Mouse (Mus musculus) forebrain, postnatal 0 days (tissue): Measurements from ENCODE around the gene Krt16. TPM values are rescaled to one million over a fixed set of nuclear protein-coding genes. Genes with fewer than 3 reads are reported as not detected.

ENCODE experiments used
- ATAC-seq: fragments of 200-750 bp; cut with Nextera tagmentation; 2 replicates; pipeline ENCODE4 v1.8.0; 2017; ENCODE audit warnings: mild to moderate bottlenecking, moderate library complexity
- DNase-seq: peaks from one replicate; pipeline ENCODE4 v3.0.0-alpha.2; 2015
- H3K27ac ChIP-seq: fragments of 300-500 bp; sonication (generic); 2 replicates; pipeline ENCODE4 v1.5.1; 2014; ENCODE audit warnings: low read depth, mild to moderate bottlenecking, antibody characterized with exemption, low read length, moderate library complexity, mixed read lengths
- H3K27me3 ChIP-seq: fragments of 300-500 bp; sonication (generic); 2 replicates; pipeline ENCODE4 v1.6.1; 2014; ENCODE audit warnings: mild to moderate bottlenecking, low read length, mixed read lengths; ENCODE audit not compliant: insufficient read depth
- H3K36me3 ChIP-seq: fragments of 300-500 bp; sonication (generic); 2 replicates; pipeline ENCODE4 v1.6.1; 2014; ENCODE audit warnings: mild to moderate bottlenecking, moderate library complexity; ENCODE audit not compliant: insufficient read depth
- H3K4me1 ChIP-seq: fragments of 300-500 bp; sonication (generic); 2 replicates; pipeline ENCODE4 v1.6.1; 2014; ENCODE audit warnings: antibody characterized with exemption; ENCODE audit not compliant: insufficient read depth
- H3K4me2 ChIP-seq: fragments of 300-500 bp; sonication (generic); 2 replicates; pipeline ENCODE4 v1.6.1; 2014; ENCODE audit warnings: low read depth, mild to moderate bottlenecking, moderate library complexity
- H3K4me3 ChIP-seq: fragments of 300-500 bp; sonication (generic); 2 replicates; pipeline ENCODE4 v1.5.1; 2014; ENCODE audit warnings: low read depth, low read length, mixed read lengths
- H3K9ac ChIP-seq: fragments of 300-500 bp; sonication (generic); 2 replicates; pipeline ENCODE4 v1.6.1; 2014; ENCODE audit warnings: mild to moderate bottlenecking
- H3K9me3 ChIP-seq: fragments of 300-500 bp; sonication (generic); 2 replicates; pipeline ENCODE4 v1.6.1; 2016; ENCODE audit warnings: low read length
- CTCF ChIP-seq: sonication (generic); IDR thresholded peaks from 2 replicates; pipeline ENCODE4 v1.5.1; 2016; ENCODE audit warnings: antibody characterized with exemption, control low read depth, low read depth
- WGBS: fragments of 180-500 bp; shearing (Covaris S2); extraction: QIAGEN DNeasy Blood & Tissue Kit; methylation state at CpG from one replicate; pipeline ENCODE4 v1.1.7; 2014; 5-methylcytosine and 5-hydroxymethylcytosine counted together
- polyA plus RNA-seq: library from polyadenylated mRNA; unstranded; fragments of >200 nt; fragmentation: Nextera tagmentation; extraction: Ambion mirVana; gene quantifications from 2 replicates; pipeline ENCODE4 v1.2.1, GENCODE M21; 2015
- total RNA-seq: library from RNA; depleted of rRNA; stranded (reverse); fragments of >200 nt; gene quantifications from 2 replicates; pipeline ENCODE4 v1.2.3, GENCODE M21; 2014

The Krt16 gene
- total and polyA plus RNA-seq, 2 experiments from 2014 or later = not detected

DNA sequence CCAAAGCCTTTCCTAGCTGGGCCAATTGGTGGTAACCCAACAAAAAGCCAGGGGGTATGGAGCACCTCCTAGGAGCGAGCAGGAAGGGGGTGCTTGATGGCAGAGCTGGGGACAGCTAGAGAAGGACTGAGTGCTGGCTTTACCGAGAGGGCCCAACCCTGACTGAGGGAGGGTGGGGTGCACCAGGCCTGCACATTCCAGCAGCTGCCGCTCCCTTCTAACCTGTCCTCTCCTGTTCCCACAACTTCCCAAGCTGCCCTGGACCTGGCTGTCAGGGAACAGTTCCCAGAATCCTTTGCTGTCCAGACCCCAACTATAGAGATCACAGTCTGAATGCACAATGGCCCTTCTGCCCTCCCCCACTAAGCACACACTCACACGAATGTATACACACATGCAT lies 36.3 kb upstream of the Krt16 start:
- ATAC-seq (no peak), DNase-seq (no peak)
- H3K9me3 ChIP-seq = no peaks in the 10 kb centered on the region
- H3K4me3 ChIP-seq = no peak overlapping the region
- no peak overlapping the region for H3K9ac ChIP-seq
- no peaks in the 10 kb centered on the region for H3K27me3 ChIP-seq
- no peak overlapping the region for H3K4me2 ChIP-seq
- no peak for TF ChIP-seq CTCF
- WGBS = 83% methylated on average over 4 of the region's 4 CpGs
- H3K27ac ChIP-seq = no peak overlapping the region
- H3K4me1 ChIP-seq = no peaks in the 10 kb centered on the region
- no peaks in the 10 kb centered on the region for H3K36me3 ChIP-seq

DNA sequence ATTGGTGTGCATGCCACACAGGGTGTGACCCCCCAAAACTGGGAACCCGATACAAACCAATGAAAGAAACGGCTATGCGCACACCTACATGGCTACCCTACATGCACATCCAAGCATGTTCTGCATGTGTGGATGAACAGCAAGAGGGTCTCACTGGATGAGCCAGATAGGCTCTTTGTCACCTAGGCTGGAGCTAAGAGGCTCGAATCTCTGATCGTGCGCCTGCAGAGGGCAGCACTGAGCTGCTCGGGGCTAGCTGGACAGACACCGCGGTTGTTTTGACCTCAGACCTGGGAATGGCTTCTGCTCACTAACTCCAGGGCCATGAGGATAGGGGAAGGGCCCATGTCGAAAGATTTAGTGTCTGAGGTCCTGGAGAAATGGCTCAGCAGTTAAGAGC lies 33.8 kb upstream of the Krt16 start:
- WGBS = 27% methylated on average over 10 of the region's 10 CpGs

DNA sequence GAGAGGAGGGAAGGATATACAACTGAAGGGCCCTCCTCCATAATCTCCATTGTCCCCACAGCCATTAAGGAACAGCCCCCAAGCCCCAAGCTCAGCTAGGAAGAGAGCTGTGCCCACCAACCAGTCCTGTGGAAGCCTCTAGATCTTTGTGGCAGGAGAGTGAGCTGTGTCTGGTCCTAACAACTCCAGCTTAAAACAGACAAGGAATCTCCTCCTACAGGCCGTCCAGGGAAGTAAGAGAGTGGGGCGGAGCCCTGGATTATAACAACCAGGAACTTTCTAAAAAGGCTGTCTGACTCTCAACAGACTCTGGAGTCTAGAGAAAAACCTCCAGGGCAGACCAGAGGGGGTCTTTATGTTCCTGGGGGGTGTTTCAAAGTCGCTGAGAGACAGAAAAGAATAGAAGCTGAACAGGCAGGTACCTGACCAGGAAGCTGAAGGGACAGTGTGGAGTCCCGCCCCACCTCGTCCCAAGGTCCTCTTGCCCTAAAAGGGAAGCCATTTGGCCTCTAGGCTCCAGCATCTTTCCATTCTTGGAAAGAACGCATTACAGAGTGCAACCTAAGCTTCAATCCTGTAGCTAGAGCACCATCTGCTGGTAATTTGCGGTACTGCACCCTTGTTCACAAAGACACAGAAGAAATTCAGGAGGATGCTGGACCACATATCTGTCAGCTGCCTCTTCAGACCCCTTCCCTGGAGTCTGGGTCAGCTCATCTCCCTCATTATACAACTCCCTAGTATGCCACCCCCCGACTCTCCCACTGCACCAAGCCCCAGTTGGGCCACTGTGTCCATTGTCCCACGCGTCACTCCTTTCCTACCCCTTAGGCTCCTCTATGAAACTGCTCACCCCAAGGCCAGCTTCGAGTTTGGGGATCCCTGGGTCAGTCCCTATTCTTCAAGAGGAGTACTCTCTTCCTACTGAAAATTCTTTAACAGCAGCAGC lies 33.2 kb upstream of the Krt16 start:
- Histone ChIP-seq H3K27ac (no peak overlapping the region), H3K4me3 (no peak overlapping the region), H3K27me3 (no peaks in the 10 kb centered on the region), H3K4me1 (no peaks in the 10 kb centered on the region), H3K9me3 (no peaks in the 10 kb centered on the region), H3K36me3 (no peaks in the 10 kb centered on the region), H3K4me2 (no peak overlapping the region), H3K9ac (peak overlapping the region; percentile 19; the same call in 1 of the 2 replicates)
- DNase-seq (peak; percentile 95), ATAC-seq (peak; percentile 81)
- peak; percentile 99 for TF ChIP-seq CTCF
- WGBS = 20% methylated on average over 11 of the region's 11 CpGs

More for the DNA sequence above, 33.8 kb upstream of the Krt16 start:
- no peaks in the 10 kb centered on the region for H3K4me1 ChIP-seq
- peak; percentile 40; the same call in 1 of the 2 replicates for ATAC-seq
- H3K9ac ChIP-seq = peak overlapping the region; percentile 19; the same call in 1 of the 2 replicates
- no peak overlapping the region for H3K27ac ChIP-seq
- no peaks in the 10 kb centered on the region for H3K27me3 ChIP-seq
- DNase-seq = peak; percentile 71
- TF ChIP-seq CTCF = peak; percentile 82
- H3K9me3 ChIP-seq = no peaks in the 10 kb centered on the region
- H3K36me3 ChIP-seq = no peaks in the 10 kb centered on the region
- no peak overlapping the region for H3K4me2 ChIP-seq
- no peak overlapping the region for H3K4me3 ChIP-seq

DNA sequence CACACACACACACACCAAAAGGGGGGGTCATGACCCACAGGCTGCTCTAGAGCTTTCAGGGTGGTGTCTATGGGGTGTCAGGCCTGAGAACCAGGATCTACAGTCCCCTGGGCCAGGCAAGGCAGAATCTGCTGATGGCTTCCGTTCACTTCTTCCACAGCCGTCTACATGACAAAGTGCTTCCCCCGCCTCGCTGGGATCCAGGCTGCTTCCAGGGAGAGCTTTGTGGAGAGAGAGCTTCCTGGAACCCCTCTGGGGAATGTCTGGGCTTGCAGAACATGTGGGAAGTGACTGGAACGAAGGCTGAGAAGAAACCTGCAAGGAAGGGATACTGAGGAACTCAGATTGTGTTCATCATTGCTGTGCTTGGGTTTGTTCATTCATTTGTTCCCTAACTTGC lies 30.1 kb upstream of the Krt16 start:
- no peak overlapping the region for H3K4me2 ChIP-seq
- no peaks in the 10 kb centered on the region for H3K27me3 ChIP-seq
- TF ChIP-seq CTCF = no peak
- WGBS = 68% methylated on average over 5 of the region's 5 CpGs
- no peak overlapping the region for H3K9ac ChIP-seq
- no peaks in the 10 kb centered on the region for H3K4me1 ChIP-seq
- H3K27ac ChIP-seq = no peak overlapping the region
- H3K9me3 ChIP-seq = no peaks in the 10 kb centered on the region
- no peak for DNase-seq
- H3K4me3 ChIP-seq = no peak overlapping the region
- no peaks in the 10 kb centered on the region for H3K36me3 ChIP-seq
- ATAC-seq = no peak

DNA sequence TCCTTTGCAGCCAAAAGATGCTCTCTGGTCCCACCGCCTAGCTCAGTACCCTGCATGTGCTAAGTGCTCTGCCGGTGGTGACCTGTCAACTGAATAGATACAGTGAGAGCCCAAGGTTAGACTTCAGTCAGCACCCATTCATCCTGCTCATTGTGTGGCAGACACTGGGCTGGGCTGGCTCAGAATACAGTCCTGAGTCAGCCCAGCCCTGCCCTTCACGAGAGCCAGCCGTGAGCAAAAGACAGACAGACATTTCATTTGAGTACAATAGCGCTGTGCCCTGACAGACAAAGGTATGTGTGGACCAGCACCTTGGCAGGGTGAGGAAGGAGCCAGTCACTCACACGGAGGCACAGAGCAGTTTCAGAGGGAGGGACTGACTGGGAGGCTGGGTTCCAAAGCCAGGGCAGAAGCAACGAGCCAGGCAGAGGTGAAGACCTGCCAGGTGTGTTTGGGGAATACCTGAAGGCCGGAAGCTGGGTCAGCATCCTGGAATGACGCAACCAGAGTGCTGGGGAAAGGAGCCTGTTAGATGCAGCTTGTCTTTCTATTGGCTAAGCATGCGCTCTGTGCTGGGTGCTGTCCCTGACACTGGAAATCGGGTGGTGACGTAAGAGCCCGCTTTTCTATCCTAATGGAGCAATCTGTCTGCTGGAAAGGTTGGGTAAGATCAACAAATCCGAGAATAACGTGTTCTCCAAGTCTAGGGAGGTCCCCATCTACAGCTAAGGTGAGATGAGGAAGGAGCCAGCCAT lies 29.2 kb upstream of the Krt16 start:
- no peak overlapping the region for H3K4me3 ChIP-seq
- no peak for DNase-seq
- H3K4me2 ChIP-seq = no peak overlapping the region
- no peak overlapping the region for H3K9ac ChIP-seq
- no peaks in the 10 kb centered on the region for H3K4me1 ChIP-seq
- ATAC-seq = no peak
- no peaks in the 10 kb centered on the region for H3K9me3 ChIP-seq
- H3K27ac ChIP-seq = no peak overlapping the region
- no peaks in the 10 kb centered on the region for H3K36me3 ChIP-seq
- 74% methylated on average over 15 of the region's 15 CpGs for WGBS
- TF ChIP-seq CTCF = no peak
- no peaks in the 10 kb centered on the region for H3K27me3 ChIP-seq

DNA sequence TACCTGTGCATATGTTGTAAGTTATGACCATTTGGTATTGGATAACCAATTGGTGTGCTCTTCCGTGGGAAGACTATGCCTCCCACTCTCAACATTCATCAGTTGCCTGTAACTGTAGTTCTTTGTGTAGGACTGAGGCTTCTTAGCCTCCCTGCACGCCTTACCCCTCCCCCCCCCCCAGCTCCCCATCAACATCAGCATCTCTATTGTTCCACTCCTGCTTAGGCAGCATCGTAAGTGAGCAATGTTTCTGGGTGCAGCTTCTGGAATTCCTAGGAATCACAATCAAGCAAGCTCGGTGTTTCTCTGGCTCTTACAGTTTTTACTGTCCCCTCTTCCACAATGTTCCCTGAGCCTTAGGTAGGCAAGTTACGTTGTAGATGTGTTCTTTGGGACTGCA lies 26.8 kb upstream of the Krt16 start:
- TF ChIP-seq CTCF = no peak
- peak; percentile 48; the same call in 1 of the 2 replicates for ATAC-seq
- no peak overlapping the region for H3K27ac ChIP-seq
- H3K9me3 ChIP-seq = no peaks in the 10 kb centered on the region
- no peak overlapping the region for H3K4me2 ChIP-seq
- 25% methylated on average over 5 of the region's 5 CpGs for WGBS
- no peaks in the 10 kb centered on the region for H3K36me3 ChIP-seq
- no peaks in the 10 kb centered on the region for H3K4me1 ChIP-seq
- H3K4me3 ChIP-seq = no peak overlapping the region
- no peak for DNase-seq
- H3K27me3 ChIP-seq = no peaks in the 10 kb centered on the region
- H3K9ac ChIP-seq = no peak overlapping the region

DNA sequence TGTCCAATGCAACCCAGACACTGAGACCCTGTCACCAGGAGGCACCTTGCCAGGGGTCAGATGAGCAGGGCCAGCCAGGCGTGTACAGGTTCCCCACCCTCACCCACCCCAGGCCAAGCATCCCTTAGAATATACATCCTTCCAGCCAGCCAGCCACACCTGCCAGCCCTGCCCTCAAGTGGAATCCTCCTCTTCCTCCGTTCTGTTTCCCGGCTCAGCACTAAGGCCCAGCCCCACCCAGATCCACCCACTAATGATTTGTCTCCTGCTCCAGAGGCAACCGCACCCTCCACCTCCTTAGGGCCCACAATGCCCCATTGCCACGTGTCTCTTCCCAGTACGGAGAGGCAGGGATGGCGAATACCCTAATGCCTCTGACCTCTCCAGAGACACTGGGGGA lies 26.0 kb upstream of the Krt16 start:
- ATAC-seq = no peak
- H3K36me3 ChIP-seq = no peaks in the 10 kb centered on the region
- no peaks in the 10 kb centered on the region for H3K4me1 ChIP-seq
- H3K27me3 ChIP-seq = no peaks in the 10 kb centered on the region
- no peak for DNase-seq
- no peak overlapping the region for H3K4me2 ChIP-seq
- H3K9me3 ChIP-seq = no peaks in the 10 kb centered on the region
- no peak overlapping the region for H3K4me3 ChIP-seq
- no peak overlapping the region for H3K27ac ChIP-seq
- WGBS = 75% methylated on average over 7 of the region's 7 CpGs
- TF ChIP-seq CTCF = no peak
- no peak overlapping the region for H3K9ac ChIP-seq
